Mouse (Mus musculus) cortical plate, adult 2 months (tissue): ENCODE measurements around the gene Clca3a2.

Source experiments
- CTCF ChIP-seq: fragments of 200-500 bp; IDR thresholded peaks from 2 replicates; pipeline ENCODE4 v1.5.1; 2011; ENCODE audit warnings: mild to moderate bottlenecking, control low read depth, low read length; ENCODE audit not compliant: insufficient read depth; ENCODE audit errors: extremely low read depth
- POLR2A ChIP-seq: fragments of 200-500 bp; IDR thresholded peaks from 2 replicates; pipeline ENCODE4 v1.6.1; 2011; ENCODE audit warnings: mild to moderate bottlenecking, low read length, control low read depth; ENCODE audit not compliant: insufficient read depth; ENCODE audit errors: extremely low read depth

GRCm38 (mm10) chr3:144785181-144786148, 33.8 kb downstream of the Clca3a2 start:
- TF ChIP-seq POLR2A (no peak), CTCF (no peak)
